Comparison of ENCODE assay signal across 19 mouse cellular contexts in the genomic region with DNA sequence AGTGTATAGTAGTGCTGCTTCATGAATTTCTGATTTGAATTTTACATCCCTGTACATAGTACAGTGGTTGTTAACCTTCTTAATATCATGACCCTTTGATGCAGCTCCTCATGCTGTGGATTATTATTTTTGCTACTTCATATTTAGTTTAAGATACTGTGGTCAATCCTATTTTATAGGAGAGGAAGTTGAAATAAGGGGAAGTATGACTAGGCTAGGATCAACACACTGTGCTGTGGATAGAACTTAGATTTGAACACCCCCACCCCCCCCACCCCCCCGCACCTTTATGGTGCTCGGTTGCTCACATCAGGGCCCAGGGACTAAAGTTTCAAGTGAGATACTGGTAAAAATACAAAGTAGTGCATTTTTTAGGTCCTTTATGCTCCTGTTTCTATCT.
"Had no signal": no experiment of that assay in that cellular context is flagged by ENCODE, and none has a peak within 500 bp of the region (broad histone marks: within the 10 kb centered on the region; RNA-seq: fewer than 3 reads in every experiment).

No protein-coding gene starts in this region.

- ATAC-seq: liver, embryonic 12.5 days had no signal

- DNase-seq: kidney, adult 18-20 months; kidney, postnatal 25 days; liver; lung, adult 18-20 months; lung, postnatal 4 days; thymus, adult 2 months; thymus, postnatal 14 days; thymus, postnatal 4 days had no signal

- H3K4me3 ChIP-seq: layer of hippocampus, adult 2 months; limb, embryonic 10.5 days; limb, embryonic 13.5 days; liver, embryonic 12.5 days; liver, embryonic 15.5 days; megakaryocyte, embryonic 14.5 days; midbrain, embryonic 10.5 days; midbrain, embryonic 13.5 days; neural tube, embryonic 12.5 days; neural tube, embryonic 15.5 days had no signal

- H3K4me1 ChIP-seq: limb, embryonic 10.5 days; limb, embryonic 13.5 days; liver, embryonic 12.5 days; megakaryocyte, embryonic 14.5 days; midbrain, embryonic 10.5 days; midbrain, embryonic 13.5 days; neural tube, embryonic 12.5 days; neural tube, embryonic 15.5 days had no signal

- H3K36me3 ChIP-seq: neural tube, embryonic 15.5 days had no signal

- H3K27me3 ChIP-seq: limb, embryonic 13.5 days; liver, embryonic 12.5 days; liver, embryonic 15.5 days; megakaryocyte, embryonic 14.5 days; midbrain, embryonic 13.5 days; neural tube, embryonic 12.5 days; neural tube, embryonic 15.5 days had no signal

- H3K27ac ChIP-seq: layer of hippocampus, adult 2 months; limb, embryonic 10.5 days; limb, embryonic 13.5 days; liver, embryonic 12.5 days; liver, embryonic 15.5 days; midbrain, embryonic 10.5 days; midbrain, embryonic 13.5 days; neural tube, embryonic 12.5 days; neural tube, embryonic 15.5 days; stomach, postnatal 0 days had no signal

- H3K9me3 ChIP-seq: limb, embryonic 10.5 days; limb, embryonic 13.5 days; liver, embryonic 12.5 days; liver, embryonic 15.5 days; megakaryocyte, embryonic 14.5 days; midbrain, embryonic 10.5 days; midbrain, embryonic 13.5 days; neural tube, embryonic 12.5 days; neural tube, embryonic 15.5 days had no signal
